Mouse (Mus musculus): ENCODE measurements around the gene Tada1. TPM values are rescaled to one million over a fixed set of nuclear protein-coding genes. Genes with fewer than 3 reads are reported as not detected.

Gene Tada1
- total and polyA plus RNA-seq, 3 experiments = 34.0 to 36.7 TPM; not detected in 1

- H3K36me3 ChIP-seq (ENCODE audit: control insufficient read depth in 1 of 2, insufficient read depth in 2 of 2, low read length in 2 of 2) = peaks cover 0 to 12% of the 10 kb centered on the region in 2 experiments; a peak in 2 of 4 replicates
Measured at GRCm38 (mm10) chr1:166395661-166396060, 16.8 kb downstream of the Tada1 start.

GRCm38 (mm10) chr1:166396381-166396780 lies 17.5 kb downstream of the Tada1 start:
- peaks cover 0 to 9% of the 10 kb centered on the region in 2 experiments; a peak in 2 of 4 replicates for H3K36me3 ChIP-seq (ENCODE audit: control insufficient read depth in 1 of 2, insufficient read depth in 2 of 2, low read length in 2 of 2)
- no peak for TF ChIP-seq E2F4 (IDR thresholded peaks at IDR 0.05; ENCODE audit: borderline replicate concordance, low read depth, low read length)
- no peak for TF ChIP-seq TCF12 (IDR thresholded peaks at IDR 0.05; ENCODE audit: low read depth, low read length)
- TF ChIP-seq EP300 (IDR thresholded peaks at IDR 0.05; ENCODE audit: low read depth in 1 of 2, low read length in 2 of 2) = no peak
- TF ChIP-seq ZKSCAN1 (IDR thresholded peaks at IDR 0.05; ENCODE audit: low read depth, low read length) = no peak
- TF ChIP-seq CHD2 (IDR thresholded peaks at IDR 0.05; ENCODE audit: low read length) = no peak
- TF ChIP-seq MYC (IDR thresholded peaks at IDR 0.05; ENCODE audit: low read depth, low read length) = no peak
- no peak for TF ChIP-seq GATA1 (IDR thresholded peaks at IDR 0.05; ENCODE audit: low read depth, low read length)
- no peak for TF ChIP-seq RCOR1 (IDR thresholded peaks at IDR 0.05; ENCODE audit: low read depth, low read length)
- no peak for TF ChIP-seq USF2 (IDR thresholded peaks at IDR 0.05; ENCODE audit: borderline replicate concordance in 1 of 2, insufficient read depth in 1 of 2, low read depth in 1 of 2, low read length in 2 of 2)
- no peak for TF ChIP-seq UBTF (IDR thresholded peaks at IDR 0.05; ENCODE audit: borderline replicate concordance, insufficient read depth, low read depth, low read length)
- no peak for TF ChIP-seq ZC3H11A (IDR thresholded peaks at IDR 0.05; ENCODE audit: low read depth, low read length)
- TF ChIP-seq POLR2A (IDR thresholded peaks at IDR 0.05; ENCODE audit: control insufficient read depth in 1 of 2, insufficient read depth in 1 of 2, low read depth in 1 of 2, low read length in 2 of 2, poor library complexity in 1 of 2) = no peak
- no peak for TF ChIP-seq SMC3 (IDR thresholded peaks at IDR 0.05; ENCODE audit: low read depth, low read length)
- TF ChIP-seq TAL1 (IDR thresholded peaks at IDR 0.05; ENCODE audit: low read length) = no peak
- TF ChIP-seq SIN3A (IDR thresholded peaks at IDR 0.05; ENCODE audit: low read length) = no peak
- no peak for TF ChIP-seq MAX (IDR thresholded peaks at IDR 0.05; ENCODE audit: low read length)
- TF ChIP-seq ZNF384 (IDR thresholded peaks at IDR 0.05; ENCODE audit: low read depth, low read length) = no peak
- no peak for TF ChIP-seq MAFK (IDR thresholded peaks at IDR 0.05; ENCODE audit: borderline replicate concordance, low read depth, low read length)
- no peak for TF ChIP-seq CHD1 (IDR thresholded peaks at IDR 0.05; ENCODE audit: low read depth, low read length)
- no peaks in the 10 kb centered on the region for H3K79me2 ChIP-seq (ENCODE audit: control insufficient read depth, insufficient read depth, low read length, poor library complexity)
- H3K9ac ChIP-seq (ENCODE audit: control insufficient read depth, low read depth, low read length, poor library complexity, severe bottlenecking) = no peak overlapping the region
- H3K9me3 ChIP-seq (replicated peaks; ENCODE audit: insufficient read depth, low read length) = no peaks in the 10 kb centered on the region
- no peaks in the 10 kb centered on the region for H3K27me3 ChIP-seq (ENCODE audit: control insufficient read depth in 1 of 2, insufficient read depth in 2 of 2, low read length in 2 of 2)
- H3K4me1 ChIP-seq (ENCODE audit: control insufficient read depth in 1 of 2, insufficient read depth in 2 of 2, low read length in 2 of 2) = no peaks in the 10 kb centered on the region
- no peak overlapping the region for H3K4me3 ChIP-seq (ENCODE audit: control insufficient read depth in 1 of 2, insufficient read depth in 1 of 2, low read depth in 2 of 2, low read length in 2 of 2)
- no peak for DNase-seq (ENCODE audit: low read depth, low spot score)
- H3K27ac ChIP-seq (ENCODE audit: control insufficient read depth, low read depth, low read length) = no peak overlapping the region

More at GRCm38 (mm10) chr1:166395661-166396060, 16.8 kb downstream of the Tada1 start:
- no peak for TF ChIP-seq ZC3H11A (IDR thresholded peaks at IDR 0.05; ENCODE audit: low read depth, low read length)
- no peak for TF ChIP-seq MXI1 (IDR thresholded peaks at IDR 0.05; ENCODE audit: low read depth, low read length)
- no peak for TF ChIP-seq GATA1 (IDR thresholded peaks at IDR 0.05; ENCODE audit: low read depth, low read length)
- no peak for TF ChIP-seq ETS1 (IDR thresholded peaks at IDR 0.05; ENCODE audit: low read depth, low read length)
- no peak for TF ChIP-seq RAD21 (IDR thresholded peaks at IDR 0.05; ENCODE audit: low read depth, low read length)
- TF ChIP-seq CHD2 (IDR thresholded peaks at IDR 0.05; ENCODE audit: low read length) = no peak
- no peak for TF ChIP-seq RCOR1 (IDR thresholded peaks at IDR 0.05; ENCODE audit: low read depth, low read length)
- TF ChIP-seq POLR2A (IDR thresholded peaks at IDR 0.05; ENCODE audit: control insufficient read depth in 1 of 2, insufficient read depth in 1 of 2, low read depth in 1 of 2, low read length in 2 of 2, poor library complexity in 1 of 2) = no peak
- TF ChIP-seq MYC (IDR thresholded peaks at IDR 0.05; ENCODE audit: low read depth, low read length) = no peak
- TF ChIP-seq MYB (IDR thresholded peaks at IDR 0.05; ENCODE audit: low read depth, low read length) = no peak
- no peak for TF ChIP-seq JUND (IDR thresholded peaks at IDR 0.05; ENCODE audit: low read depth, low read length)
- no peak for TF ChIP-seq ZMIZ1 (IDR thresholded peaks at IDR 0.05; ENCODE audit: low read depth, low read length)
- no peak for TF ChIP-seq UBTF (IDR thresholded peaks at IDR 0.05; ENCODE audit: borderline replicate concordance, insufficient read depth, low read depth, low read length)
- no peak for TF ChIP-seq TBP (IDR thresholded peaks at IDR 0.05; ENCODE audit: low read depth, low read length)
- no peak for TF ChIP-seq MAFK (IDR thresholded peaks at IDR 0.05; ENCODE audit: borderline replicate concordance, low read depth, low read length)
- Histone ChIP-seq H3K4me3 (ENCODE audit: control insufficient read depth in 1 of 2, insufficient read depth in 1 of 2, low read depth in 2 of 2, low read length in 2 of 2) (no peak overlapping the region), H3K27ac (ENCODE audit: control insufficient read depth, low read depth, low read length) (no peak overlapping the region), H3K27me3 (ENCODE audit: control insufficient read depth in 1 of 2, insufficient read depth in 2 of 2, low read length in 2 of 2) (no peaks in the 10 kb centered on the region), H3K9me3 (replicated peaks; ENCODE audit: insufficient read depth, low read length) (no peaks in the 10 kb centered on the region), H3K9ac (ENCODE audit: control insufficient read depth, low read depth, low read length, poor library complexity, severe bottlenecking) (no peak overlapping the region), H3K4me1 (ENCODE audit: control insufficient read depth in 1 of 2, insufficient read depth in 2 of 2, low read length in 2 of 2) (no peaks in the 10 kb centered on the region), H3K79me2 (ENCODE audit: control insufficient read depth, insufficient read depth, low read length, poor library complexity) (no peaks in the 10 kb centered on the region)
- DNase-seq (ENCODE audit: low read depth, low spot score) = no peak
